Mouse (Mus musculus): ENCODE measurements at regions not wholly inside any gene's neighbourhood (a gene's known extent, or its start where the extent isn't known, plus 50 kb on each side); places are given as distances from the start of the nearest gene placed in this dataset.

DNA sequence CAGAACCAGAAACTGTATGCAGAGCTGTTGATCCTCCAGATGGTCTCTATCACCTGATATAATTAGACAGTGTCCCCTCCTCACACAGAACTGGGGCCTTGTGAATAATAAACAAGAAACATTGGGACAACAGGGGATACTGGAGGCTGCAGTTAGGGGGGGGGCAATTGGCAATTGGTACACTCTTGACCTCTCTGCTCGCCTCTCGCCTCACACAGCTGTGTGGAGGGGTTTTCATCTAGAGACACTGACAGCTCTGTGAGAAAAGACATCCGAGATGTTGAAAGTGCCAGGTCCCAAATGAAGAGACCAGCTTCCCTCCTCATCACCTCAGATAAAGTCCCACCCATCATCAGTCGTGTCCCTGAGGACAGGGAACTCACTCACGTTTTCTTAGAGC, 277.7 kb upstream of the Xylt1 start:
- DNase-seq (ENCODE audit: low spot score) = no peak

DNA sequence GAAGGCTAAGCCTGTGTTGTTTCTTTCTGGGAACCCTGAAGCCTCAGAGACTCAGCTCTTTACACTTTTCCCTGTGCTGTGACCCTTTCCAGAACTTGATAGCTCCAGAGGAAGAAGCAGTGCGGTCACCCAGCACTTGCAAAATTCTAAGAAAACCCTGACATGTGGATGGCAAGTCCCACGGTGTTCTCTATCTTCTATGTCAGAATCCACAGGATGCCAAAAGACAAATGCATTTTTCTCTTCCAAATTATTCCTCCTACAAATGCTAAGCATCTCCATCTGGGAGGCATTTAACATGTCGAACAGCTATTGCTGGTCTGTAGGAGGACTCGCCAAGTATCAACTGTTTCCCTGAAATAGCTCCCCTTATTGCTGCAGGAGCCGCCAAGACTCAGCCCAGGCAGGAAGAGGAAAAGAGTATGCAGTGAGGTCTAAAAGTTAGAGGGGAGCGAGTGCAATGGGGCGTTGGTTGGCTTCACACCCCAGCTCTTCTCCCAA, 274.0 kb upstream of the Xylt1 start:
- no peak for DNase-seq (ENCODE audit: low spot score)

DNA sequence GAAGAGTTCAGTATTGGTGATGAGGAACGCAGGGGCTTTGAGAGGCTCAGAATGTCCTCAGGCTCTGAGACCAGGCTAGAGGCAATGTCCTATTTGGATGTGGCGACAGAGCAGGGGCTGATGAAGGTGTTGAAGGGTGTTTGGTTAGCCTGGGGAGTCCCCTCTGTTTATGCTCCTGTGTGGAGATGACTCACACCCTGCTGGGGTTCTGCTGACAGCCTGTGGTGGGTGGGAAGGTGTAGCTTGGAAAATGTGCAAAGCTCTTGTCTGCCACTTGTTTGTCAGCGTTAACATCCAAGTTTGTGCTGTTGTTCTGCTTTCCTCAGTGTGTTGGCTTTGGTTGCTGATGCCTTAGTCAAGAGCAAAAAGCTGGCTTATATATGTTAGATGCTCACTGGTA, 272.4 kb upstream of the Xylt1 start:
- no peak for DNase-seq (ENCODE audit: low spot score)

DNA sequence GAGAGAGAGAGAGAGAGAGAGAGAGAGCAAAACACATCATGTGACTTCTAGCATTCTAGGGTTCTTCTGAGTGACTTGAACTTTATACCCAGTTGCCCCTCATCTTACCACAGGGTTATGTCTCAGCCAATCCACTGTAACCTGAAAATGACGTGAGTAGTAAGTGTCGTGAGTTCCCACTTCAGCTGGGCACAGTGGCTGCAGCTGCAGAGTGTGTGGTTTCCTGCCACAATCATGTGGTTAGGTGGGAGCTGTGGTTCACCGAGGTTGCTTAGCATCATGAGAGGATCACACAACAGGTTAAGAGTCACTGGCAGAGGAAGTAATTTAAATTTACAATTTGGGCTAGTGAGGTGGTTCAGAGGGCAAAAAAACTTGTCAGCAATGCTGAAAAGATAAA, 253.1 kb upstream of the Xylt1 start:
- no peak for DNase-seq (ENCODE audit: low spot score)

DNA sequence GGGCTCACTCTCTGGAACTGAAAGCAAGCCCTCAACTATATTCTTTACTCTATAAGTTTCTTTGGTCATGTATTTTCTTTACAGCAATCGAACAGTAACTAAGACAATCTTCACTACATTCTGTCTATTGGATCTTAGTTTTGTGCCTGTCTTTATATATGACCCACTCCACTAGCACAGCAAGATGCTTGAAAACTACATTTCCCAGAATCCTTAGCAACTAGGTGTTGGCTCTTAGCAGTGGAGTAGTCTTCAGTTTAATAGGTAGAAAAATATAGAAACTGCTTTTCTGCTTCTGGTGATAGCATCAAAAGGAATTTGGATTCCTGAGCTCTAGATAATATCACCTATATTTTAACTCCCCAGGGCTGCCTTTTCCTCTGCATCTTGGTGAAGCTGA, 245.9 kb upstream of the Xylt1 start:
- no peak for DNase-seq (ENCODE audit: low spot score)

DNA sequence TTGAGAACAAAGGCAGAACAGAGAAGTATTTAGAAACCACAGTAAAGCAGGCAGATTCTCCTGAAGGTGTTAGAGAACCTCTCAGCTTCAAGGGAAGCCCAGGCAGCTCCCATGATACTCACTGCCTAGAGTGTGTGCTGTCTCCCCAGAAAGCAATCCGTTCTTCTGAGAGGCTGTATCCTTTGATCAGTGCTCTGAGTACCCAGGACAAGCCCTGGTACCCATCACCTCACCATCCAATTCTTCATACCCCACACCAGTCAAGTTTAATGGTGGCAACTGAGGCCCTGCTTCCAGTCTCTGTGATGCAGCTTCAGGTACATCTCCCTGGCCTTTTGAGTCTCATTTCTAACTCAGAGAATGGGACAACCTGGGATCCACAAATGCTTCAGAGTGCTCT, 242.1 kb upstream of the Xylt1 start:
- no peak for DNase-seq (ENCODE audit: low spot score)

DNA sequence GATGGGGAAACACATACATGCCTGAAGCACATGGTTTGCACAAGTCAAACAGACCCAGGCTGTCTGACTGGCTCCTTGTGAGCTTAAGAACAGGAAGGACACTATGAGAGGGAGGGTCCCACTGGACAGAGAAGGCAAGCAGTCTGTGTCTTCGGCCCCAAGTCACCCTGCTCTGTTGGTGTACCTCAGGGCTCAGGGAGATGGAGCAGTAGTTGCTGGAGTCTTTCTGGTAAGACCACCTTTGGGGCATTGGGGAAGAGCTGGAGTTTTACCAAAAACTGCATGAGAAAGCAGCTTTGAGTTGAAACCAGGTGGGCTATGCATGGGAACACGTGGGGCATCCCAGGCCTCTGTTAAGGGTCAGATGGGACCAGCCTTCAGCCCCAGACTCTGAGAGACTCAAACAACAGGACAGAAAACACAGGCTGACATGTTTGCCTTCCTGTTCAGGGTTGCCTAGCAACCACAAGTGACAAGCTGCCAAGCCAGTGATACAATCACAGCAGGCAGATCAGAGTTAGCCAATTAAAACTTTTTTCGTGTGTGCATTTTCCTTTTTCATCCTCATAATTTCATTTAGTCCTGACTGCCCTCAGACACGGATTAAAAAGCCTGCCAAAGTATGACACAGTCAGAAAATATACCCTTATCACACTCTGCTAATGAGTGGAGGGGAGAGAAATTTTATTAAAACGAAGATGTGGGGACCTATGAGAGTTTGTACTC, 241.4 kb upstream of the Xylt1 start:
- peak; percentile 6 for DNase-seq (ENCODE audit: low spot score)

DNA sequence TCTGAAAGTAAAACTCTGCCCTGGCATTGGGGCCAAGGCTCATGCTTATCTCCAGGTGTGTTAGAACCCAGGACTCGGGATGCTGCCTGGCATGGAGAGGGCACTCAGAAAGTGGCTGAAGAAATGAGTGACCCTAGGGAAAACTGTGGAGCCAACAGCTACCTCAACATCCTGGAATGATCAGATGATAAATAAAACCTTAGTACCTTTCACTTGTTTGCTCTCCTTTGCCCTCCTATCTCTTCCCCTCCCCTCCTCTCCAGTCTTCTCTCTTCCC, 240.9 kb upstream of the Xylt1 start:
- DNase-seq (ENCODE audit: low spot score) = no peak

DNA sequence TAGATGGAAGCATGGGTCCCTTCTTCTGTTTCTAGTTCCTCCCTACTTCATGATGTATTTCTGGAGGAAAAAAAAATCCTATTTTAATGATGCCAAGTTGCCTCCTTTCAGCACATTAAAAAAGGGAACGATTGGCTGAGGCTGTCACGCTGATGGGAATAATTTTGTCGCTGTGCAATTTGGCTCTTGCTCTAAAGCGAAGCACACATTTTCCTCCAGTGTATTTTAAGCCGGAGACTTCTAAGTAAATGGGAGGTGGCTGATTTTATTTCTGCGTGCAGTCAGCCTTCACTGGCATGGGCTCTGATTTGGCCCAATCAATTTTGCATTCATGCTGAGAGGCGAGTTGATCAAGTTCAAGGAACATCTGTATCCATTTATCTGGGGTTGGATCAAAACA, 234.0 kb upstream of the Xylt1 start:
- DNase-seq (ENCODE audit: low spot score) = no peak

DNA sequence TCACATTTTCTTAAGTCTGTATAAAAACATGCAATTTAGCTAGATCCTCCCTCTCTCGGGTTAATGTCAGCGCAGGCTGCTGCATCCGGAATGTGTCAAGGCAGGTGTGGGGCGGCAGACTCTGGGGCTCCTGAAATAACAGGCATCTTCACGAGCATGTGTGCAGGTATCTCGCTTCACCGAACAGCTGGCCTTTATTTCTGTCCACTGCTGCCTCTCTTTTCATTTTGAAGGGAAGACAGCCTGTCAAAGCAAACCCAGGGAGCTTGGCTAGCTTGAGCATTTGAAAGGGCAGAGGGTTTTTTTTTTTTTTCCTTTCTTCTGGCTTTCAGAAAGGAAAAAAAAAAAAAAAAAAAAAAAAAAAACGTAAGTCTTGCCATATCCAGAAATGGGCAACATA, 230.4 kb upstream of the Xylt1 start:
- no peak for DNase-seq (ENCODE audit: low spot score)

DNA sequence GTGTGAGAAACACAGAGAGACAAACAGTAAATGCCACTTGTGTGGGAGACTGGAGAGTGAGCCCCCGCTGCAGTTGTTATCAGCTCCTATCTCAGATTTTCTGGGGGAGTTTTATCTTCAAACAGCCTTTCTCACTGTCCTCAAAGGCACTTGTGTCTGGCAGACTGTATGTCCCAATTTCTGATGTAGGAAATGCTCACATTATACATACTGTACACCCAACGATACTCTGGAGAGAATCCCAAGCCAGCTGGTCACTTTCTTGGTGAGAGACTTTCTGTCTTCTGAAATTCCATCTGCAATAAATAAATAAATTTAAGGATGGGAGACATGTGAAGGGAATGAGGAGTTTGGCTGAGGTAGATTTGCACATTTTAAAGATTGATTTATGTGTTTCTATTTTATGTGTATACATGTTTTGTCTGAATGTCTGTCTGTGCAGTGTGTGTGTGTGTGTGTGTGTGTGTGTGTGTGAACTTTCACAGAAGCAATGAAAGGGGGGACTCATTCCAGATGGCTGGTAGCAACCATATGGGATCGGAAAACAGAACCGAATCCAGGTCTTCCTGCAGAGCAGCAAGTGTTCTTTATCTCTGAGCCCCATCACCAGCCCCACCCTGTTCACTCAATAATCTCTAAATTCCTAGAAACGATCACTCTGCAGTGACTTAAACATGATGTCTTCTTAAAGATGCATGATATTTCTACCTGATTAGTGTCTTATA, 226.8 kb upstream of the Xylt1 start:
- DNase-seq (ENCODE audit: low spot score) = no peak

DNA sequence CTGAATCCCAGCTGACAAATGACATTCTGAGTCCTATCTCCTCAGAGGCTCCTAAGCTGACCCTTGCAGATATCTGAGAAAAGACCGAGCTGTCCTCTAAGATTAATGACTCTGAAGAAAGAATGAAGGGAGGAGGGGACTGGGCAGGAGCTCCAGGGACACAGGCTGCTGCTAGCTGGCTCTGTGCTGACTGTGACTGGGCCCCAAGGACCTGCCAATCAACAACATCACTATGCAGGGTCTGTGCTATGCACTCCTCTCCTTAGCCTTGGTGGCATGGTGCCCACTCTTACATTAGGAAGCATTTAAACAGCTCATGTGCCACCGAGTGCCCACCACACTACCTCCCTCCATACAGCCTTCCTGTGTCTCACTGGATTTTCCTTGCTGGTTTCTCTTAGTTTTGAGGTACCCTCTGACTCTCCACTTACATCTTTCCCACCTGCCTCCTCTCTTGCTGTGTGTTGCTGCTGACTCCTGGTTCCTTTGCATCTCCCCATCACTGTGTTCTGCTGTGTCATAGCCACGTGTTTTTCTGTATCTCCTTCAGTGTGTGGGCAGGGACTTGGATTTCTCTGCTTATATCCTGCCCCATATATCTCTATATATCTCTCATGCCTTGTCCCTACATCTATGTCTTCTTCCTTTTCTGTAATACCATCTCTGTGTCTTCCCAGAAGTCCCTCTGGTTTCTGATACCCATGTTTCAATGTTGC, 219.4 kb upstream of the Xylt1 start:
- DNase-seq (ENCODE audit: low spot score) = no peak

DNA sequence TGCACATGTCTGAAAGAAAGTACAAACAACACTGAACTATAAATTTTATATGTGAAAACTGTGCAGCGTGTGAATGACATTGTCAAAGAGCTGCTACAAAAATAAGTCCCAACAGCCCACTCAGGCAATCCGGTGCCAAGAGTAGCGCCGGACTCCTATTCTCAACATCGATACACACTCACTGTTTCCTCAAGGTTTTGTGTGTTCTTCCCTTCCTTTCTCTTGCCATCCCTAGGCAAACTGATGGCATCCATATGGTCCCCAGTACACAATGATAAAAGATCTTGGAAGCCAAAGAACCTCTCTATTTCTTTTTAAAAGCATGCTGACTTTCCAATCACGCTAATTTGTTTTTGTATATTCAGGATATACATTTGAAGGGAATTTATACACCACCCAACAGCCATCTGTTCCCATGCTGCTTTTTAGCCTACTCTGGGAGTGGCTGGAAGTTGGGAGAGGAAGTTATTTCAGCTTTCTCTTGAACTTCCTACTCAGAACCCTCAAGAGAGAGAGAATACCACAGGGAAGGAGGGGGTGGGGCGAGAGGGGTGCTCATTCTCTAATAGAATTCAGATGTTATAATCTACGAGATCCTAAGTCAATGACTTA, 205.9 kb upstream of the Xylt1 start:
- DNase-seq (ENCODE audit: low spot score) = no peak

DNA sequence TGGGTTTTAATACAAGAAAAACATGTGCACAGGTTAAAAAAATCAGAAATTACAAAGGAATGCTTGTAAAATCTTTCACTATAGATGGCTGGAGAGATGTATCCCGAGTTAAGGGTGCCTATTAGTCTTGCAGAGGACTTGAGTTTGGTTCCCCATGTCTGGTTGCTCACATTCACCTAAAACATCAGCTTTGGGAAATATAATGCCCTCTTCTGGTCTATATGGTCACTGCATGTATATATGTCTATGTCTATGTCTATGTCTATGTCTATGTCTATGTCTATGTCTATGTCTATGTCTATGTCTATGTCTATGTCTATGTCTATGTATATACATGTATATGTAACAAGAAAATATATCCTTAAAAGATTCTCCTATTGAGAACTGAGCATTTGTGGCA, 196.8 kb upstream of the Xylt1 start:
- DNase-seq (ENCODE audit: low spot score) = no peak

DNA sequence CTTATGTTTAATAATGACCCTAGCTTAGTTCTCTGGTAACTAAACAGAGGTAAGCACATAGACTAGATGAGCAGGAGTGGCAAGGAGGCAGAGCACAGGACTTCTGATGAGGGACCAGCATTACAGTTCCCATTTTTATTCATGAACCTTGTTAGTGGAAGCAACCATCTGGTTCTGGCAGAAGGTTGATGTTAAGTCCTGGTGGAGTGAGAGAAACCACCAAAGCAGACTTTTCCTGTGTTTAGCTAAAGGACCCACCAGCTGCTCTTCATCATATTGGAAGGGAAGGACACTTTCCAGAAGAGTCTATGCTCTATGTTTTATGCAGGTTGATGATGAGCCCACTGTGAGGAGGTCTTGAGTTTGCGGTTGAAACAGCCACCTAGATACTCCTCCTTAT, 194.9 kb upstream of the Xylt1 start:
- no peak for DNase-seq (ENCODE audit: low spot score)

DNA sequence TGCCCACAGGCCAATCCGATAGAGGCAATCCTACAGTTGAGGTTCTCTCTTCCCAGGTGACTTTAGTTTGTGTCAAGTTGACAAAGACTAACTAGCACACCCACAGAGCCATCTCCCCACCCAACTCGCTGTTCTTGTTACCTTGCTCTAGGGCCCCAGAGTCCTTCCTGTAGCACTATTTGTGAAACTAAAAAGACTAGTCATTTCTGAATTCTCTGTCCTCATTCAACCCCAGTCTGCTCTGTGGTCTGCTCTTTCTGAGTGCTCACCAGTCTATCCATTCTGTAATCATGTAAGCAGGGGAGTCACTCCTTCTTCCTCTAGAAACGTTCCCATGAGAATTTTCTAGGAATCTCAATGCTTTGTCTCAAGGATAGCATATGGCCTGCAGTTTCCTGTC, 184.2 kb upstream of the Xylt1 start:
- no peak for DNase-seq (ENCODE audit: low spot score)

DNA sequence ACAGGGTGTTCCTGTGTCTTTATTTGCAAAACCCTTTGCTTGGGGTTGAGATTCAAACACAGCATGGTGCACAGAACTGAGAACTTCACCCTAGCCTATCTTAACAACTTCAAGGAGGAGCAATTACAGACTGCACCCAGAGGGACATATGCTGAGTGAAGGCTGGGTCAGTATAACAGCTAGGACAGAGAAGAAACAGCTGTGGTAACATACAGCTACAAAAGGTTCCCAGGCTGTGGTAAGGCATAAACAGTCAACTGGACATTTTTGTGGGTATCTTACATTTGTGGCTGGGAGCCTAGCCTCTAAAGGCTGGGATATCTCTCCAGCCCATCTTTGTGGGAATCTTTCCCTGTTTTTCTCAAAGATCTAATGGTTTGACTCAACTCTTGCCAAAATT, 154.5 kb upstream of the Xylt1 start:
- DNase-seq (ENCODE audit: low spot score) = no peak

DNA sequence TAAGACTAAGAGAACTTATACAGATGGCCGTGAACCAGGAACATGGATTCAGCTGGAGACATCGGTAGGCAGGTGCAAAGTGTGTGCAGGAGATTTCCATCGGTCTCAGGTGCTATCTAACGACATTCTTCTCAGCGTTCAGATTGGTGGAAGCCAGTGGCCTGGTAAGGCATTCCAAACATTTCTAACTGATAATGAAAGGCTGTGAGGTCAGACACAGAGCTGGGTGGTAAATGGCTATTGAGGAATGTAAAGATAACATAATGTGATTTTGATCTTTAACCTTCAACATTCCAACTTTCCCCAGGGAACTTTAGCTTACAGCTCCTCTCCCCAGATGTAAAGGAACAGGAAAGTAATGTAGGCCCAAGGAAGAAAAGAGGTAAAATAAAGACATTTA, 151.2 kb upstream of the Xylt1 start:
- DNase-seq (ENCODE audit: low spot score) = no peak

DNA sequence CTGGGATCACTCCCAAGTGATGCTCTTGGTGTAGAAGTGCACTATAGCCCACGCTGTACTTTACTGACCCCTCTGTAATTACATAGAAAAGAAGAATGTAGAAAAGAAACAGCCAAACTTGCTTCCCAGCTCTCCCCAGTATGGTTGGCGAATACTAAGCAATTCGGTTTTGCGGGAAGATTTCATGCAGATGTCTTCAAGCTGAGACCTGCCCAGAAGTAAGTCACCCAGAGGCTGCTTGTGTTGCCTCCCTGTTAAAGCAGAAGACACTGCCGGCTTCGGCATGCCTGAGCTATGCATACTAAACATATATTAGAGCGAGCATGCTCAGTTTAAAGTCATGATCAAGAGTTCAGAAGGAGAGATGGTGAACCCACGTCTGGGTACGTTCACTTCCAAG, 124.0 kb upstream of the Xylt1 start:
- DNase-seq (ENCODE audit: low spot score) = no peak

DNA sequence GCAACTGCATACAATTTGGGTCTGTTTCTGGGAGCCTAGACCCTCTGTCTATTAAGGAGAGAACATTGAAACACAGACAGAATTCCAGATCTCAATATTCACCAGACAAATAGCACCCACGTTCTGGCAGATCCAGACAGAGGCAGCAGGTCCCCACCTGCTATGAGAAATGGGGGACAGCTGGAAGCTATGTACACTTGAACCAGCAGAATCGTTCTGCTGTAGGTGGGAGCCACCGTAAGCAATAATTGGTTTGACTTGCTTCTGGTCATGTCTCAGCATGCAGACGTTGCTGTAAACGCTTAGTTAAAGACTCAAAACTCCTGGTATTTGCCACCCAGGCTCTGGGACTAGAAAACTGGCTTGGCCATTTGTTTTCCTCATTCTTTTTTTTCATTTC, 122.2 kb upstream of the Xylt1 start:
- DNase-seq (ENCODE audit: low spot score) = no peak

DNA sequence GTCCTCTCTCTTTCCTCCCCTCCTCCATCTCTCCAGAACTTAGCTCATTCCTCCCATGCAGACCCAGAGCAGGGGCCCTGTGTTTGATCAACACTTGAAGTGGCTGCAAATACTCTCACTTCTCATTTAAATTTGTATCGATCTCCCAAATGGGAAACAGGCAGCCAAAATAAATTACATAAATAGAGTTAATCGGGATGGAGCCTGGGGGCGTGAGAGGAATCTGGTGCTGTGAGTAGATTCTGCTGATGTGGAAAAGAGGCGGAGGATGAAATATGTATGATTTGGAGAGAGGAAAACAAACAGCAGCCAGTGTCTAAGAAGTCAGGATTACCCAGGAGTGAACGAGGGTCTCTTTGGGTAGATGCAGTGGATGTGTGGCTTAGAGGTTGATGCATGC, 121.6 kb upstream of the Xylt1 start:
- no peak for DNase-seq (ENCODE audit: low spot score)

DNA sequence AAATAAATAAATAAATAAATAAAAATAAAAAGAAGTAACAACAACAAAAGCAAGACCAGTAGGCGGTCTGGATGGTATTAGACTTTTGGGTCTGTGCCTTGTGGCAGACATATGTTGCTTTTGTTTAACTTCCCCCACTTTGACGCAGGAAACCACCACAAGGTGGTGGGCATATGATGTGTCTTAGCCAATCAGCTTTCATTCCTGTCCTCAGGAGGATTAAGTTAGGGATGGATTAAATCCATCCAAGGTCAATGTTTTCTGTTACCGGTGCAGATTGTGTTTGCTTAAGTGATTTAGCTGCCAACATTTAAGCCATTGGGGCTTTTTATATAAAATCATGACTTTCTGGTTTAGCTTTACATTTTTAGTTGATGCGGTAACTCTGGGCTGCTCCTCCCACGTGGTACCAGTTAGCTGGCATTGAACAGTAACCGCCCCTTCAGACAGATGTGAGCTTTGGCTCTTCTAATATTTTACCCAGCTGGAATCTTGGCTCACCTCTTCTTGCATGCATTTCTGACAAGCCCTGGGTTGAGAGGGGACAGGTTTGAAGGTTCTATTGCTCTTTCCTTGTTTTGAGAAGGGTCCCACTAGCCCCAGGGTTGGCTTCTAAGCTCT, 121.0 kb upstream of the Xylt1 start:
- no peak for DNase-seq (ENCODE audit: low spot score)

DNA sequence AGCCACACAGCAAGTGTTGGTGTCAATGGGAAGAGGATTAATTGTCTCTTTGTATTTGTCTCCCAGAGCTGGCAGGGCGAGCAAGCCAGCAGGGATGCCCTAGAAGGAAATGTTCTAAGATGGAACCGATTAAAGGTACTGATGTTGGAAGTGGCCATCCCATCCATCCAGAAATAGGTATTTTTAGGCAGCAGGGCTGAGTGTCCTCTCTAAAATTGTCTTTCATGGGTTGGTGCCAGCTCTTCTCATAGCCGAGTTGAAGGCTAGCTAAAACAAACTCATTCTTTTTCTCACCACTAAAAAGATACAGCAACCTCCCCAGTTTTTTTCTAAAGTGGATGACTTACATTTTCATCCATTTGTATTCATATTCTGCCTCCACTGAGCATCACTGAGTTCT, 120.2 kb upstream of the Xylt1 start:
- no peak for DNase-seq (ENCODE audit: low spot score)
